Mouse (Mus musculus): ENCODE data around the gene Zfp354b. TPM values are rescaled to one million over a fixed set of nuclear protein-coding genes. Genes with fewer than 3 reads are reported as not detected.

Gene Zfp354b
- polyA plus RNA-seq, 1 experiment from 2014 or later: 2.0 TPM

Other genes with a start within 250 kb of the Zfp354b start
- 47.3 and 49.8 TPM in 2 replicates for gene Zfp354c, start 103.9 kb downstream of the Zfp354b start, polyA plus RNA-seq (2016; fragmentation: Nextera tagmentation; extraction: Ambion mirVana)
- 1.1 and 1.5 TPM in 2 replicates for gene Zfp879, start 90.1 kb downstream of the Zfp354b start, polyA plus RNA-seq (2016; fragmentation: Nextera tagmentation; extraction: Ambion mirVana)
- gene Grm6, start 80.9 kb downstream of the Zfp354b start, polyA plus RNA-seq (2016; fragmentation: Nextera tagmentation; extraction: Ambion mirVana): 0.08 TPM in 1 of 2 replicates, not detected in the other
- 12.3 and 14.7 TPM in 2 replicates for gene Zfp454, start 44.0 kb downstream of the Zfp354b start, polyA plus RNA-seq (2016; fragmentation: Nextera tagmentation; extraction: Ambion mirVana)
- 32.6 and 33.0 TPM in 2 replicates for gene Zfp2, start 15.5 kb downstream of the Zfp354b start, polyA plus RNA-seq (2016; fragmentation: Nextera tagmentation; extraction: Ambion mirVana)
- not detected in 2 replicates for gene 4933414I15Rik, start 12.1 kb upstream of the Zfp354b start, polyA plus RNA-seq (2016; fragmentation: Nextera tagmentation; extraction: Ambion mirVana)
- gene Prop1, start 22.1 kb upstream of the Zfp354b start, polyA plus RNA-seq (2016; fragmentation: Nextera tagmentation; extraction: Ambion mirVana): not detected in 2 replicates
- not detected in 2 replicates for gene Olfr1378, start 34.9 kb upstream of the Zfp354b start, polyA plus RNA-seq (2016; fragmentation: Nextera tagmentation; extraction: Ambion mirVana)
- gene Olfr1377, start 50.3 kb upstream of the Zfp354b start, polyA plus RNA-seq (2016; fragmentation: Nextera tagmentation; extraction: Ambion mirVana): not detected in 2 replicates
- gene Olfr51, start 72.0 kb upstream of the Zfp354b start, polyA plus RNA-seq (2016; fragmentation: Nextera tagmentation; extraction: Ambion mirVana): not detected in 2 replicates
- not detected in 2 replicates for gene Olfr54, start 82.6 kb upstream of the Zfp354b start, polyA plus RNA-seq (2016; fragmentation: Nextera tagmentation; extraction: Ambion mirVana)
- not detected in 2 replicates for gene Olfr1375, start 116.5 kb upstream of the Zfp354b start, polyA plus RNA-seq (2016; fragmentation: Nextera tagmentation; extraction: Ambion mirVana)
- gene Zfp354a, start 127.6 kb upstream of the Zfp354b start, polyA plus RNA-seq (2016; fragmentation: Nextera tagmentation; extraction: Ambion mirVana): 10.1 and 10.9 TPM in 2 replicates

All from neural tube, embryonic 12.5 days (tissue).